Mouse (Mus musculus): ENCODE measurements around the gene Olfr299. TPM values are rescaled to one million over a fixed set of nuclear protein-coding genes. Genes with fewer than 3 reads are reported as not detected.

The Olfr299 gene
- not detected in 2 replicates for polyA plus RNA-seq (2015; fragmentation: Nextera tagmentation; extraction: Ambion mirVana)

- WGBS = 82% methylated on average over 1 of the region's 1 CpGs
- Histone ChIP-seq H3K4me3 (no peak within 1 kb of the TSS), H3K4me1 (replicated peaks) (no peaks in the 10 kb centered on the region), H3K27me3 (no peaks in the 10 kb centered on the region), H3K27ac (no peak within 1 kb of the TSS), H3K4me2 (no peak within 1 kb of the TSS), H3K9me3 (replicated peaks) (no peaks in the 10 kb centered on the region), H3K9ac (no peak within 1 kb of the TSS), H3K36me3 (no peaks in the 10 kb centered on the region)
- no peak for ATAC-seq (replicated peaks; ENCODE audit: insufficient number of reproducible peaks, insufficient read depth, low FRiP score, low read depth)
These were observed at the start of gene Olfr299 for GRCm38 (mm10) chr7:86459621-86460020. Olfr299 (plus strand) TSS chr7:86459921.

GRCm38 (mm10) chr7:86492384-86492783 lies 32.7 kb downstream of the Olfr299 start, which contains the start of gene Olfr298:
Olfr298 (minus strand) TSS chr7:86492484.
- no peak for ATAC-seq (replicated peaks; ENCODE audit: insufficient number of reproducible peaks, insufficient read depth, low FRiP score, low read depth)
- H3K9ac ChIP-seq = no peak within 1 kb of the TSS
- WGBS = 78% methylated on average over 1 of the region's 1 CpGs
- no peak within 1 kb of the TSS for H3K27ac ChIP-seq
- no peak within 1 kb of the TSS for H3K4me2 ChIP-seq
- no peaks in the 10 kb centered on the region for H3K27me3 ChIP-seq
- H3K36me3 ChIP-seq = no peaks in the 10 kb centered on the region
- H3K4me3 ChIP-seq = no peak within 1 kb of the TSS
- no peaks in the 10 kb centered on the region for H3K4me1 ChIP-seq (replicated peaks)
- no peaks in the 10 kb centered on the region for H3K9me3 ChIP-seq (replicated peaks)

Other genes with a start within 250 kb of the Olfr299 start
- gene Vmn2r76, start 213.6 kb upstream of the Olfr299 start, polyA plus RNA-seq (2015; fragmentation: Nextera tagmentation; extraction: Ambion mirVana) = not detected in 2 replicates
- gene Olfr310, start 182.7 kb upstream of the Olfr299 start, polyA plus RNA-seq (2015; fragmentation: Nextera tagmentation; extraction: Ambion mirVana) = not detected in 2 replicates
- gene Olfr309, start 146.2 kb upstream of the Olfr299 start, polyA plus RNA-seq (2015; fragmentation: Nextera tagmentation; extraction: Ambion mirVana) = not detected in 2 replicates
- not detected in 2 replicates for gene Olfr308, start 134.3 kb upstream of the Olfr299 start, polyA plus RNA-seq (2015; fragmentation: Nextera tagmentation; extraction: Ambion mirVana)
- gene Olfr307, start 122.3 kb upstream of the Olfr299 start, polyA plus RNA-seq (2015; fragmentation: Nextera tagmentation; extraction: Ambion mirVana) = not detected in 2 replicates
- gene Olfr305, start 93.0 kb upstream of the Olfr299 start, polyA plus RNA-seq (2015; fragmentation: Nextera tagmentation; extraction: Ambion mirVana) = not detected in 2 replicates
- gene Olfr304, start 73.3 kb upstream of the Olfr299 start, polyA plus RNA-seq (2015; fragmentation: Nextera tagmentation; extraction: Ambion mirVana) = not detected in 2 replicates
- not detected in 2 replicates for gene Olfr303, start 62.1 kb upstream of the Olfr299 start, polyA plus RNA-seq (2015; fragmentation: Nextera tagmentation; extraction: Ambion mirVana)
- not detected in 2 replicates for gene Olfr301, start 56.1 kb upstream of the Olfr299 start, polyA plus RNA-seq (2015; fragmentation: Nextera tagmentation; extraction: Ambion mirVana)
- not detected in 2 replicates for gene Olfr298, start 32.6 kb downstream of the Olfr299 start, polyA plus RNA-seq (2015; fragmentation: Nextera tagmentation; extraction: Ambion mirVana)
- not detected in 2 replicates for gene Olfr297, start 60.0 kb downstream of the Olfr299 start, polyA plus RNA-seq (2015; fragmentation: Nextera tagmentation; extraction: Ambion mirVana)
- gene Olfr295, start 123.9 kb downstream of the Olfr299 start, polyA plus RNA-seq (2015; fragmentation: Nextera tagmentation; extraction: Ambion mirVana) = not detected in 2 replicates
- not detected in 2 replicates for gene Olfr294, start 156.7 kb downstream of the Olfr299 start, polyA plus RNA-seq (2015; fragmentation: Nextera tagmentation; extraction: Ambion mirVana)
- gene Olfr293, start 189.1 kb downstream of the Olfr299 start, polyA plus RNA-seq (2015; fragmentation: Nextera tagmentation; extraction: Ambion mirVana) = not detected in 2 replicates
- not detected in 2 replicates for gene Olfr292, start 228.4 kb downstream of the Olfr299 start, polyA plus RNA-seq (2015; fragmentation: Nextera tagmentation; extraction: Ambion mirVana)

All from heart, embryonic 15.5 days (tissue).